Mouse (Mus musculus): ENCODE measurements around the gene Gm10563. TPM values are rescaled to one million over a fixed set of nuclear protein-coding genes. Genes with fewer than 3 reads are reported as not detected.

Gm10563 gene
- polyA plus RNA-seq, 1 experiment = not detected

DNA sequence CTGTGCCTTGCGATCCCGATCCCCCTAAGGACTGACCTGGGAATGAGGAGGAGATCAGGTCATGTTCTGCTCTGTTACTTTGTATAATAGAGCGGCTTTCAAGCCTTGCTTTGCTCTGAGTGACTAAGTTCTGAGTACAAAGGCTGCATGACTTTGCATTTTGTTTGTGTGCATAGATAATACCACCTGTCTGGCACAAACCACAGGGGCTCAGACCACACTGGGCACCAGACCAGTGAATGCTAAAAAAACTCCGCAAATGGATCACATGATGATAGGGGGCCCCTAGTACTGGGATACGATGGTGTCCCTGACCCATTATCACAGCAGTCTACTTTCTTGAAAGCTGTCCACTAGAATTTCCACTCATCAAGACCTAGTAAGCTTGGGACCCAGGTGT, 48.6 kb downstream of the Gm10563 start:
- Histone ChIP-seq H3K9ac (ENCODE audit: low read depth, poor library complexity, severe bottlenecking) (no peak overlapping the region), H3K36me3 (ENCODE audit: control insufficient read depth, insufficient read depth, low read length, poor library complexity, severe bottlenecking) (no peaks in the 10 kb centered on the region), H3K4me3 (ENCODE audit: low read depth, low read length) (no peak overlapping the region), H3K4me1 (ENCODE audit: control insufficient read depth, insufficient read depth, low read length) (no peaks in the 10 kb centered on the region), H3K27me3 (ENCODE audit: control insufficient read depth, insufficient read depth, low read length, poor library complexity, severe bottlenecking) (no peaks in the 10 kb centered on the region), H3K9me3 (replicated peaks; ENCODE audit: control insufficient read depth, insufficient read depth, low read length, poor library complexity, severe bottlenecking) (no peaks in the 10 kb centered on the region), H3K27ac (ENCODE audit: insufficient read depth, low read length) (no peak overlapping the region)
- no peak for TF ChIP-seq CTCF (IDR thresholded peaks at IDR 0.05; ENCODE audit: low read depth, low read length)
- no peak for TF ChIP-seq POLR2A (IDR thresholded peaks at IDR 0.05; ENCODE audit: insufficient read depth, low read length)
- no peak for TF ChIP-seq EP300 (IDR thresholded peaks at IDR 0.05; ENCODE audit: insufficient read depth, low read depth, low read length)

- Histone ChIP-seq H3K27ac (ENCODE audit: insufficient read depth, low read length) (no peak overlapping the region), H3K4me1 (ENCODE audit: control insufficient read depth, insufficient read depth, low read length) (no peaks in the 10 kb centered on the region), H3K4me3 (ENCODE audit: low read depth, low read length) (no peak overlapping the region), H3K9me3 (replicated peaks; ENCODE audit: control insufficient read depth, insufficient read depth, low read length, poor library complexity, severe bottlenecking) (no peaks in the 10 kb centered on the region), H3K36me3 (ENCODE audit: control insufficient read depth, insufficient read depth, low read length, poor library complexity, severe bottlenecking) (no peaks in the 10 kb centered on the region), H3K9ac (ENCODE audit: low read depth, poor library complexity, severe bottlenecking) (no peak overlapping the region), H3K27me3 (ENCODE audit: control insufficient read depth, insufficient read depth, low read length, poor library complexity, severe bottlenecking) (no peaks in the 10 kb centered on the region)
- TF ChIP-seq CTCF (IDR thresholded peaks at IDR 0.05; ENCODE audit: low read depth, low read length) (no peak), POLR2A (IDR thresholded peaks at IDR 0.05; ENCODE audit: insufficient read depth, low read length) (no peak), EP300 (IDR thresholded peaks at IDR 0.05; ENCODE audit: insufficient read depth, low read depth, low read length) (no peak)
These were observed 49.4 kb downstream of the Gm10563 start for GRCm38 (mm10) chr4:155595777-155596176.

DNA sequence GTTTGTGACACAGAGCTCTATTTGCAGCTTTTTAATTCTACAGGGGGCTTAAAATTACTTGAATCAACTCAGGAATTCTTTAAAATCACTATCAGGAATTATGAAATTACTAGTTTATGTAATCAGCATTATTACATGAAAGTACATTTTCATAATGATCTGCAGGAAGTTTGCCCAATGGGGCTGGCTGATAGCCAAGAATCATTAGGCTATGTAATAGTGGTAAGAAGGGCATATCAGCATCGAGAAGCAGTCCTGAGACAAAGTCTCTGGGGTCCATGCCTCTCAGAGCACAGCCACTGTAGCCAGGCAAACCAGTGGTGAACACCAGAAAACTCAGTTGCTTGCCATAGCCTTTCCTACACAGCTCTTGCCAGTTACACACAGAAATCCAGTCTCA, 51.4 kb downstream of the Gm10563 start:
- Histone ChIP-seq H3K36me3 (ENCODE audit: control insufficient read depth, insufficient read depth, low read length, poor library complexity, severe bottlenecking) (no peaks in the 10 kb centered on the region), H3K27ac (ENCODE audit: insufficient read depth, low read length) (no peak overlapping the region), H3K9ac (ENCODE audit: low read depth, poor library complexity, severe bottlenecking) (no peak overlapping the region), H3K27me3 (ENCODE audit: control insufficient read depth, insufficient read depth, low read length, poor library complexity, severe bottlenecking) (no peaks in the 10 kb centered on the region), H3K4me3 (ENCODE audit: low read depth, low read length) (no peak overlapping the region), H3K9me3 (replicated peaks; ENCODE audit: control insufficient read depth, insufficient read depth, low read length, poor library complexity, severe bottlenecking) (no peaks in the 10 kb centered on the region), H3K4me1 (ENCODE audit: control insufficient read depth, insufficient read depth, low read length) (no peaks in the 10 kb centered on the region)
- TF ChIP-seq POLR2A (IDR thresholded peaks at IDR 0.05; ENCODE audit: insufficient read depth, low read length) (no peak), EP300 (IDR thresholded peaks at IDR 0.05; ENCODE audit: insufficient read depth, low read depth, low read length) (no peak), CTCF (IDR thresholded peaks at IDR 0.05; ENCODE audit: low read depth, low read length) (no peak)

DNA sequence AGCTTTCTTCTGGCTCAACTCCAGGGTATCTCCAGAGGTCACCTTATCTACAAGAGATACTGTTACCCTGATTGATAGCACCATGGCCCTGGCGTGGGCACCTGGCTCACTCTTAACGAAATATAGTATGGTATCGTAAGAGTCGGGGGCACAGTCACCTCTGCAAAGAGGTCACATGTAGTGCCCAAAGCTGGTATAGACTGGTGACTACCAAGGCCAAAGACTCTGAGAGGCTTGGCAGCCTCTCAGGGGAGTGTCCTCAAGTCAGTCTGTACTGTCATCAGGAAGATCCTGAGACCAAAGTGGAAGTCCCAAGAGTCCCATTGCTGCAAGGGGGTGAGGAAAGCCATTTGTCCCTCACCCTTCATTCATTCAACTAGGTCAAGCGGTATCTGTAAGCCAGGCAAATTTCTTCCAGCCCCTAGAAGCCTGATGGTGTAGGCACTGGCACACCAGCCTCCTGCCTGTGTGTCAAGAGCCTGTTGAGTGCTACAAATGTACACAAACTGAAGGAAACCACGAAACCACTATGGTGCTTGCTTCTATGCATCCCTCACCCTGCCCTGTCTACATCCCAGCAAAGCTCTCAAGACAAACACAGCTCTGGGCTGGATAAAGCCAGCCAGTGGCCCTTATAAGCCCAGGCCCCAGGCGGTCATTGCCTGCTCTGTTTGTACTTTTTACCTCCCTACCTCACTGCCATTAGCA, 54.0 kb downstream of the Gm10563 start:
- no peak for TF ChIP-seq POLR2A (IDR thresholded peaks at IDR 0.05; ENCODE audit: insufficient read depth, low read length)
- TF ChIP-seq CTCF (IDR thresholded peaks at IDR 0.05; ENCODE audit: low read depth, low read length) = no peak
- TF ChIP-seq EP300 (IDR thresholded peaks at IDR 0.05; ENCODE audit: insufficient read depth, low read depth, low read length) = no peak
- H3K36me3 ChIP-seq (ENCODE audit: control insufficient read depth, insufficient read depth, low read length, poor library complexity, severe bottlenecking) = 0 out of 2 replicates have a peak, but pooled peaks cover 8% of the 10 kb centered on the region
- no peaks in the 10 kb centered on the region for H3K27me3 ChIP-seq (ENCODE audit: control insufficient read depth, insufficient read depth, low read length, poor library complexity, severe bottlenecking)

DNA sequence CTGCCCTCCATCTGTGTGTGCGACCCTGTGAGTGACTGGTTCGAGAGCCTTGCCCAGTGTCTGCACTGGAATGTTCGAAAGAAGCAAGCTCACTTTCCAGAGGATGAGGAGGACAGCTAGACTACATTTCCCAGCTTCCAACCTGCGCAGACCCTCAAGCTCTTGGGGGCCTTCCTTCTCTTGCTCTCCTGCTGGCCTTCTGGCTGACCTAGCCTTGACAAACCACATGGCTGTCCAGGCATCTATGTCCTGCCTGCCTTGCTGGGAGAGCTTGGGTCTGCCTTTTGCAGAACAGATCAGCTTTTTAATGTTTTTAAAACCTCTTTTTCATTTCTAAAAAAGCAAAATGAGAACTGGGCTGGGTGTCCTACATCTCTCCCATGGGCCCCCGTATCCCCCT, 55.9 kb downstream of the Gm10563 start:
- TF ChIP-seq POLR2A (IDR thresholded peaks at IDR 0.05; ENCODE audit: insufficient read depth, low read length) (no peak), CTCF (IDR thresholded peaks at IDR 0.05; ENCODE audit: low read depth, low read length) (no peak), EP300 (IDR thresholded peaks at IDR 0.05; ENCODE audit: insufficient read depth, low read depth, low read length) (no peak)
- H3K36me3 ChIP-seq (ENCODE audit: control insufficient read depth, insufficient read depth, low read length, poor library complexity, severe bottlenecking) = peaks cover 17% of the 10 kb centered on the region; the same call in 1 of the 2 replicates

More for the DNA sequence above, 54.0 kb downstream of the Gm10563 start:
- Histone ChIP-seq H3K9ac (ENCODE audit: low read depth, poor library complexity, severe bottlenecking) (no peak overlapping the region), H3K4me1 (ENCODE audit: control insufficient read depth, insufficient read depth, low read length) (no peaks in the 10 kb centered on the region), H3K4me3 (ENCODE audit: low read depth, low read length) (no peak overlapping the region), H3K9me3 (replicated peaks; ENCODE audit: control insufficient read depth, insufficient read depth, low read length, poor library complexity, severe bottlenecking) (no peaks in the 10 kb centered on the region), H3K27ac (ENCODE audit: insufficient read depth, low read length) (no peak overlapping the region)

DNA sequence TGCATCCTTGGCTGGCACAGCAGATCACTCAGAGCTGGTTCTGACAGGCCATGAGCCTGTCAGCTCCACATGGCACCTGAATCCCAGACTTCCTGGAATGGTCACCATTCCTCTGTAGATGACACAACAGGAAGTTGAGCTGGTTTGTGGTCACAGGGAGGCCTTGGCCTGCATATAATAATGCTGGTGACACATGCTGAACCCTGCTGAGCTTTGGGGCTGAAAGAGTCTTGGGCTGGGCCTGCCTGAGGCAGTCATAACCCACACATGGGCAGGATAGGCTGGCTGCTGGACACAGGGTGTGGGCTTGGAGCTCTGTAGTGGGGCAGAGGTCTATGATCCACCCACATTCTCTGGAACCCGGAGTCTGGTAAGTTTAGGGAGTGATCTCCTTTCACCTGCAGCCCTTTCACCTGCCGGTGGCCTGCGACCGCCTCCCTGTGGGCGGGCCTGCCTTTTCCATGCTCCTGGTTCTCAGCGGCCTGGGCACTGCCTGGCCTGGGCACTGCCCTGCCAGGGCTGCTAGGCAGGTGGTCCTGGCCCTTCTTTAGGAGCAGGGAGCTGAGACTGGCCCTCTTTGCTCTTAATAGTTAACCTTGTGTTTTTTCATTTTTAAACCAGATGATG, 62.8 kb downstream of the Gm10563 start:
- no peaks in the 10 kb centered on the region for H3K9me3 ChIP-seq (replicated peaks; ENCODE audit: control insufficient read depth, insufficient read depth, low read length, poor library complexity, severe bottlenecking)
- no peaks in the 10 kb centered on the region for H3K27me3 ChIP-seq (ENCODE audit: control insufficient read depth, insufficient read depth, low read length, poor library complexity, severe bottlenecking)
- no peak overlapping the region for H3K9ac ChIP-seq (ENCODE audit: low read depth, poor library complexity, severe bottlenecking)
- no peak overlapping the region for H3K4me3 ChIP-seq (ENCODE audit: low read depth, low read length)
- no peaks in the 10 kb centered on the region for H3K4me1 ChIP-seq (ENCODE audit: control insufficient read depth, insufficient read depth, low read length)
- H3K36me3 ChIP-seq (ENCODE audit: control insufficient read depth, insufficient read depth, low read length, poor library complexity, severe bottlenecking) = peaks cover 26% of the 10 kb centered on the region
- no peak overlapping the region for H3K27ac ChIP-seq (ENCODE audit: insufficient read depth, low read length)
- TF ChIP-seq EP300 (IDR thresholded peaks at IDR 0.05; ENCODE audit: insufficient read depth, low read depth, low read length) (no peak), POLR2A (IDR thresholded peaks at IDR 0.05; ENCODE audit: insufficient read depth, low read length) (no peak), CTCF (IDR thresholded peaks at IDR 0.05; ENCODE audit: low read depth, low read length) (no peak)

More for the DNA sequence above, 55.9 kb downstream of the Gm10563 start:
- Histone ChIP-seq H3K9me3 (replicated peaks; ENCODE audit: control insufficient read depth, insufficient read depth, low read length, poor library complexity, severe bottlenecking) (no peaks in the 10 kb centered on the region), H3K4me3 (ENCODE audit: low read depth, low read length) (no peak overlapping the region), H3K27ac (ENCODE audit: insufficient read depth, low read length) (no peak overlapping the region), H3K4me1 (ENCODE audit: control insufficient read depth, insufficient read depth, low read length) (no peaks in the 10 kb centered on the region), H3K27me3 (ENCODE audit: control insufficient read depth, insufficient read depth, low read length, poor library complexity, severe bottlenecking) (no peaks in the 10 kb centered on the region), H3K9ac (ENCODE audit: low read depth, poor library complexity, severe bottlenecking) (no peak overlapping the region)
